Mouse (Mus musculus) cortical plate, adult 2 months (tissue): Measurements from ENCODE around the gene Ppp1r3c. TPM values are rescaled to one million over a fixed set of nuclear protein-coding genes. Genes with fewer than 3 reads are reported as not detected.

Source experiments
- H3K27ac ChIP-seq: fragments of 200-500 bp; 2 replicates; pipeline ENCODE4 v1.5.1; 2012; ENCODE audit warnings: low read length, control low read depth, inconsistent platforms; ENCODE audit not compliant: insufficient read depth
- H3K4me1 ChIP-seq: fragments of 200-500 bp; 2 replicates; pipeline ENCODE4 v1.6.1; 2011; ENCODE audit warnings: low read length; ENCODE audit not compliant: control insufficient read depth, insufficient read depth
- H3K4me3 ChIP-seq: fragments of 200-500 bp; 2 replicates; pipeline ENCODE4 v1.5.1; 2011; ENCODE audit warnings: mild to moderate bottlenecking, low read length, control low read depth; ENCODE audit not compliant: insufficient read depth
- CTCF ChIP-seq: fragments of 200-500 bp; IDR thresholded peaks from 2 replicates; pipeline ENCODE4 v1.5.1; 2011; ENCODE audit warnings: mild to moderate bottlenecking, control low read depth, low read length; ENCODE audit not compliant: insufficient read depth; ENCODE audit errors: extremely low read depth
- POLR2A ChIP-seq: fragments of 200-500 bp; IDR thresholded peaks from 2 replicates; pipeline ENCODE4 v1.6.1; 2011; ENCODE audit warnings: mild to moderate bottlenecking, low read length, control low read depth; ENCODE audit not compliant: insufficient read depth; ENCODE audit errors: extremely low read depth
- polyA plus RNA-seq: library from polyadenylated mRNA; depleted of rRNA; stranded (reverse); fragments of >200 nt; gene quantifications from 2 replicates; pipeline ENCODE4 v1.2.3, GENCODE M21; 2012; rRNA removed

The Ppp1r3c gene
- polyA plus RNA-seq, 1 experiment = 35.3 TPM

GRCm38 (mm10) chr19:36687843-36688637 is 48.4 kb downstream of the Ppp1r3c start:
- H3K27ac ChIP-seq = peak overlapping the region; percentile 51
- peaks cover 5% of the 10 kb centered on the region for H3K4me1 ChIP-seq
- TF ChIP-seq POLR2A = no peak
- no peak for TF ChIP-seq CTCF
- no peak overlapping the region for H3K4me3 ChIP-seq

- H3K27ac ChIP-seq = no peak overlapping the region
- peaks cover 5% of the 10 kb centered on the region for H3K4me1 ChIP-seq
- H3K4me3 ChIP-seq = no peak overlapping the region
- TF ChIP-seq POLR2A = no peak
- TF ChIP-seq CTCF = no peak
Measured at GRCm38 (mm10) chr19:36687044-36687443, 49.4 kb downstream of the Ppp1r3c start.

- TF ChIP-seq CTCF (no peak), POLR2A (no peak)
Measured at GRCm38 (mm10) chr19:36686016-36686415, 50.4 kb downstream of the Ppp1r3c start.

GRCm38 (mm10) chr19:36682560-36682959 is 53.9 kb downstream of the Ppp1r3c start:
- no peak overlapping the region for H3K27ac ChIP-seq
- TF ChIP-seq CTCF = no peak
- no peak for TF ChIP-seq POLR2A

More at GRCm38 (mm10) chr19:36686016-36686415, 50.4 kb downstream of the Ppp1r3c start:
- Histone ChIP-seq H3K4me1 (peaks cover 5% of the 10 kb centered on the region), H3K4me3 (no peak overlapping the region), H3K27ac (no peak overlapping the region)

More at GRCm38 (mm10) chr19:36682560-36682959, 53.9 kb downstream of the Ppp1r3c start:
- Histone ChIP-seq H3K4me3 (no peak overlapping the region), H3K4me1 (peaks cover 5% of the 10 kb centered on the region; the same call in 1 of the 2 replicates)

Other genes with a start within 250 kb of the Ppp1r3c start
- 12.8 and 15.0 TPM in 2 replicates for gene Hectd2, start 182.0 kb downstream of the Ppp1r3c start, polyA plus RNA-seq
- 58.8 and 60.7 TPM in 2 replicates for gene Tnks2, start 97.6 kb upstream of the Ppp1r3c start, polyA plus RNA-seq
- gene Fgfbp3, start 183.0 kb upstream of the Ppp1r3c start, polyA plus RNA-seq = 9.2 and 10.6 TPM in 2 replicates
- 12.8 and 13.0 TPM in 2 replicates for gene Btaf1, start 189.4 kb upstream of the Ppp1r3c start, polyA plus RNA-seq